Mouse (Mus musculus) MEL (cell line): ENCODE data around the gene St6galnac4. TPM values are rescaled to one million over a fixed set of nuclear protein-coding genes. Genes with fewer than 3 reads are reported as not detected.
A peak's percentile ranks its signal among the peaks of the same experiment; 100 is the strongest.

Experiments used
- DNase-seq: peaks from one replicate; pipeline ENCODE4 v3.0.0; 2011; ENCODE audit warnings: low read depth, low spot score
- H3K27ac ChIP-seq: 2 replicates; pipeline ENCODE4 v1.5.1; 2012; ENCODE audit warnings: low read depth, mild to moderate bottlenecking, control low read depth, low read length, moderate library complexity; ENCODE audit not compliant: control insufficient read depth
- H3K27me3 ChIP-seq, 2 experiments: fragments of 150-350 bp in 1 of 2; sonication (generic) in 1 of 2; 2 replicates each; pipeline ENCODE4 v1.6.1; 2012; ENCODE audit warnings: low read length in 2 of 2, mild to moderate bottlenecking in 2 of 2, improper control_type of control experiment in 1 of 2, moderate library complexity in 1 of 2; ENCODE audit not compliant: insufficient read depth in 2 of 2, control insufficient read depth in 1 of 2
- H3K36me3 ChIP-seq, 2 experiments: 2 replicates each; pipeline ENCODE4 v1.6.1; 2012 to 2014; ENCODE audit warnings: low read length in 2 of 2, improper control_type of control experiment in 1 of 2, inconsistent platforms in 1 of 2, mild to moderate bottlenecking in 1 of 2; ENCODE audit not compliant: insufficient read depth in 2 of 2, control insufficient read depth in 1 of 2
- H3K4me1 ChIP-seq, 2 experiments: fragments of 150-350 bp in 1 of 2; sonication (generic) in 1 of 2; 2 replicates each; pipeline ENCODE4 v1.6.1; 2012; ENCODE audit warnings: low read length in 2 of 2, improper control_type of control experiment in 1 of 2, mild to moderate bottlenecking in 1 of 2; ENCODE audit not compliant: insufficient read depth in 2 of 2, control insufficient read depth in 1 of 2
- H3K4me3 ChIP-seq, 2 experiments: fragments of 150-350 bp in 1 of 2; sonication (generic) in 1 of 2; 2 replicates each; pipeline ENCODE4 v1.5.1; 2012; ENCODE audit warnings: low read depth in 2 of 2, low read length in 2 of 2, mild to moderate bottlenecking in 2 of 2, moderate library complexity in 2 of 2, control low read depth in 1 of 2, improper control_type of control experiment in 1 of 2; ENCODE audit not compliant: control insufficient read depth in 1 of 2, insufficient read depth in 1 of 2
- H3K79me2 ChIP-seq: 2 replicates; pipeline ENCODE4 v1.6.1; 2012; ENCODE audit warnings: mild to moderate bottlenecking, low read length, moderate library complexity; ENCODE audit not compliant: control insufficient read depth, poor library complexity, insufficient read depth
- H3K9ac ChIP-seq: 2 replicates; pipeline ENCODE4 v1.6.1; 2012; ENCODE audit warnings: low read depth, mild to moderate bottlenecking, control low read depth, low read length, moderate library complexity; ENCODE audit not compliant: control insufficient read depth, poor library complexity, severe bottlenecking
- H3K9me3 ChIP-seq: fragments of 150-350 bp; sonication (generic); replicated peaks from 2 replicates; pipeline ENCODE4 v1.6.1; 2012; ENCODE audit warnings: mild to moderate bottlenecking, low read length, improper control_type of control experiment, moderate library complexity; ENCODE audit not compliant: insufficient read depth
- BHLHE40 ChIP-seq: IDR thresholded peaks from 2 replicates; pipeline ENCODE4 v1.6.1; 2012; ENCODE audit warnings: low read depth, mild to moderate bottlenecking, inconsistent platforms, low read length, improper control_type of control experiment, borderline replicate concordance
- CHD1 ChIP-seq: IDR thresholded peaks from 2 replicates; pipeline ENCODE4 v1.6.1; 2012; ENCODE audit warnings: low read depth, mild to moderate bottlenecking, inconsistent platforms, low read length, improper control_type of control experiment
- CHD2 ChIP-seq: IDR thresholded peaks from 2 replicates; pipeline ENCODE4 v1.6.1; 2011; ENCODE audit warnings: low read length, improper control_type of control experiment
- CTCF ChIP-seq, 3 experiments: IDR thresholded peaks in 2 of 3; conservative IDR thresholded peaks in 1 of 3; 2 replicates each; pipeline ENCODE4 v1.5.1; 2011 to 2012; ENCODE audit warnings: low read length in 3 of 3, low read depth in 2 of 3, mild to moderate bottlenecking in 2 of 3, improper control_type of control experiment in 1 of 3, inconsistent platforms in 1 of 3, mixed read lengths in 1 of 3, moderate library complexity in 1 of 3; ENCODE audit not compliant: control insufficient read depth in 1 of 3, insufficient read depth in 1 of 3, poor library complexity in 1 of 3, severe bottlenecking in 1 of 3
- ELF1 ChIP-seq: IDR thresholded peaks from 2 replicates; pipeline ENCODE4 v1.6.1; 2014; ENCODE audit warnings: low read depth, mild to moderate bottlenecking, inconsistent platforms, low read length, improper control_type of control experiment, moderate library complexity
- ETS1 ChIP-seq: IDR thresholded peaks from 2 replicates; pipeline ENCODE4 v1.6.1; 2012; ENCODE audit warnings: low read depth, mild to moderate bottlenecking, inconsistent platforms, low read length, improper control_type of control experiment, moderate library complexity
- MAFK ChIP-seq: IDR thresholded peaks from 2 replicates; pipeline ENCODE4 v1.6.1; 2011; ENCODE audit warnings: low read depth, mild to moderate bottlenecking, low read length, improper control_type of control experiment, borderline replicate concordance
- MAX ChIP-seq: IDR thresholded peaks from 2 replicates; pipeline ENCODE4 v1.6.1; 2011; ENCODE audit warnings: low read length, improper control_type of control experiment
- MEF2A ChIP-seq: IDR thresholded peaks from 2 replicates; pipeline ENCODE4 v1.6.1; 2014; ENCODE audit warnings: low read depth, mild to moderate bottlenecking, inconsistent platforms, low read length, improper control_type of control experiment; ENCODE audit not compliant: poor library complexity, insufficient replicate concordance, severe bottlenecking; ENCODE audit errors: extremely low read depth
- MXI1 ChIP-seq: IDR thresholded peaks from 2 replicates; pipeline ENCODE4 v1.6.1; 2011; ENCODE audit warnings: mild to moderate bottlenecking, low read depth, low read length, improper control_type of control experiment
- MYB ChIP-seq: IDR thresholded peaks from 2 replicates; pipeline ENCODE4 v1.6.1; 2011; ENCODE audit warnings: mild to moderate bottlenecking, low read depth, low read length, improper control_type of control experiment
- NRF1 ChIP-seq: IDR thresholded peaks from 2 replicates; pipeline ENCODE4 v1.6.1; 2014; ENCODE audit warnings: low read depth, mild to moderate bottlenecking, inconsistent platforms, low read length, improper control_type of control experiment, moderate library complexity; ENCODE audit not compliant: poor library complexity, insufficient read depth, severe bottlenecking
- POLR2A ChIP-seq, 2 experiments: IDR thresholded peaks; 2 replicates each; pipeline ENCODE4 v1.6.1; 2011 to 2012; ENCODE audit warnings: low read length in 2 of 2, mild to moderate bottlenecking in 2 of 2, control low read depth in 1 of 2, improper control_type of control experiment in 1 of 2, low read depth in 1 of 2, moderate library complexity in 1 of 2; ENCODE audit not compliant: control insufficient read depth in 1 of 2, insufficient read depth in 1 of 2, poor library complexity in 1 of 2
- SIN3A ChIP-seq: IDR thresholded peaks from 2 replicates; pipeline ENCODE4 v1.6.1; 2012; ENCODE audit warnings: low read length, improper control_type of control experiment, inconsistent platforms
- SMC3 ChIP-seq: IDR thresholded peaks from 2 replicates; pipeline ENCODE4 v1.6.1; 2011; ENCODE audit warnings: low read depth, low read length, improper control_type of control experiment
- TAL1 ChIP-seq: IDR thresholded peaks from 2 replicates; pipeline ENCODE4 v1.6.1; 2012; ENCODE audit warnings: mild to moderate bottlenecking, inconsistent platforms, low read length, moderate library complexity, mixed read lengths
- TCF12 ChIP-seq: IDR thresholded peaks from 2 replicates; pipeline ENCODE4 v1.6.1; 2014; ENCODE audit warnings: low read depth, mild to moderate bottlenecking, inconsistent platforms, low read length, improper control_type of control experiment, moderate library complexity
- USF2 ChIP-seq, 2 experiments: IDR thresholded peaks; 2 replicates each; pipeline ENCODE4 v1.6.1; 2011 to 2012; ENCODE audit warnings: improper control_type of control experiment in 2 of 2, low read length in 2 of 2, borderline replicate concordance in 1 of 2, inconsistent platforms in 1 of 2, low read depth in 1 of 2, mild to moderate bottlenecking in 1 of 2; ENCODE audit not compliant: insufficient read depth in 1 of 2
- ZC3H11A ChIP-seq: IDR thresholded peaks from 2 replicates; pipeline ENCODE4 v1.6.1; 2012; ENCODE audit warnings: low read depth, mild to moderate bottlenecking, inconsistent platforms, low read length, improper control_type of control experiment
- ZKSCAN1 ChIP-seq: IDR thresholded peaks from 2 replicates; pipeline ENCODE4 v1.6.1; 2012; ENCODE audit warnings: low read depth, mild to moderate bottlenecking, inconsistent platforms, low read length, improper control_type of control experiment, moderate library complexity
- ZMIZ1 ChIP-seq: IDR thresholded peaks from 2 replicates; pipeline ENCODE4 v1.6.1; 2012; ENCODE audit warnings: low read depth, mild to moderate bottlenecking, inconsistent platforms, low read length, improper control_type of control experiment, moderate library complexity
- polyA plus RNA-seq, 2 experiments: library from polyadenylated mRNA; stranded (reverse) in 1 of 2; unstranded in 1 of 2; fragments of >175 nt in 1 of 2; fragments of >200 nt in 1 of 2; gene quantifications; 2 replicates each; pipeline versions ENCODE4 v1.2.1 to v1.2.4; 2012; ENCODE audit warnings: low replicate concordance in 2 of 2, low read depth in 1 of 2; ENCODE audit not compliant: insufficient read length in 2 of 2, insufficient read depth in 1 of 2, missing spikeins in 1 of 2
- total RNA-seq: library from RNA; depleted of rRNA; stranded (reverse); fragments of 300-350 nt; gene quantifications from 2 replicates; pipeline ENCODE4 v1.2.3, GENCODE M21; 2012

The St6galnac4 gene
- total and polyA plus RNA-seq, 3 experiments: 58.3 to 109 TPM; not detected in 1

- H3K79me2 ChIP-seq: no peaks in the 10 kb centered on the region
- H3K27me3 ChIP-seq: no peaks in the 10 kb centered on the region
- H3K4me3 ChIP-seq: no peak overlapping the region
- TF ChIP-seq TAL1 (no peak), SMC3 (no peak), CHD1 (no peak), ZC3H11A (no peak), NRF1 (no peak), MXI1 (no peak), POLR2A (IDR thresholded peaks at IDR 0.05; ENCODE audit: control insufficient read depth in 1 of 2, insufficient read depth in 1 of 2, low read depth in 1 of 2, low read length in 2 of 2, poor library complexity in 1 of 2) (no peak), MEF2A (no peak), USF2 (IDR thresholded peaks at IDR 0.05; ENCODE audit: borderline replicate concordance in 1 of 2, insufficient read depth in 1 of 2, low read depth in 1 of 2, low read length in 2 of 2) (no peak), SIN3A (no peak), CTCF (IDR thresholded peaks at IDR 0.05 in 2 of 3, conservative IDR thresholded peaks at IDR 0.05 in 1 of 3; ENCODE audit: control insufficient read depth in 1 of 3, insufficient read depth in 1 of 3, low read depth in 2 of 3, low read length in 3 of 3, poor library complexity in 1 of 3, severe bottlenecking in 1 of 3) (no peak), CHD2 (no peak), ZKSCAN1 (no peak), MAX (no peak), MAFK (no peak), TCF12 (no peak), BHLHE40 (no peak), ETS1 (no peak), MYB (no peak), ZMIZ1 (no peak)
- H3K27ac ChIP-seq: no peak overlapping the region
- no peaks in the 10 kb centered on the region for H3K9me3 ChIP-seq
- no peaks in the 10 kb centered on the region for H3K36me3 ChIP-seq
- no peak for DNase-seq
- no peak overlapping the region for H3K9ac ChIP-seq
- no peaks in the 10 kb centered on the region; a peak in 1 of 4 replicates for H3K4me1 ChIP-seq
Measured at GRCm38 (mm10) chr2:32636617-32637016, 49.7 kb downstream of the St6galnac4 start.

- TF ChIP-seq MYB (no peak), BHLHE40 (no peak), MXI1 (no peak), ZKSCAN1 (no peak), ELF1 (0 out of 2 replicates have a peak, but pooled peaks have one; percentile 11), CHD1 (no peak)
- no peaks in the 10 kb centered on the region for H3K79me2 ChIP-seq
- H3K27me3 ChIP-seq: no peaks in the 10 kb centered on the region
- DNase-seq: peak; percentile 30
- no peaks in the 10 kb centered on the region; a peak in 1 of 4 replicates for H3K4me1 ChIP-seq
- no peak overlapping the region for H3K4me3 ChIP-seq
- H3K9ac ChIP-seq: peak overlapping the region; percentile 21; the same call in 1 of the 2 replicates
- H3K27ac ChIP-seq: no peak overlapping the region
- no peaks in the 10 kb centered on the region for H3K36me3 ChIP-seq
- no peaks in the 10 kb centered on the region for H3K9me3 ChIP-seq
Measured at GRCm38 (mm10) chr2:32637778-32638281, 50.9 kb downstream of the St6galnac4 start.
